Mouse (Mus musculus) mammary gland, adult 2 months (tissue): ENCODE results near the gene Hpd. TPM values are rescaled to one million over a fixed set of nuclear protein-coding genes. Genes with fewer than 3 reads are reported as not detected.

Experiments used
- polyA plus RNA-seq: library from polyadenylated mRNA; depleted of rRNA; stranded (reverse); fragments of >200 nt; gene quantifications from 2 replicates; pipeline ENCODE4 v1.2.3, GENCODE M21; 2012; ENCODE audit warnings: low replicate concordance; rRNA removed

Gene Hpd
- polyA plus RNA-seq = 1.0 and 11.8 TPM in 2 replicates

DNA sequence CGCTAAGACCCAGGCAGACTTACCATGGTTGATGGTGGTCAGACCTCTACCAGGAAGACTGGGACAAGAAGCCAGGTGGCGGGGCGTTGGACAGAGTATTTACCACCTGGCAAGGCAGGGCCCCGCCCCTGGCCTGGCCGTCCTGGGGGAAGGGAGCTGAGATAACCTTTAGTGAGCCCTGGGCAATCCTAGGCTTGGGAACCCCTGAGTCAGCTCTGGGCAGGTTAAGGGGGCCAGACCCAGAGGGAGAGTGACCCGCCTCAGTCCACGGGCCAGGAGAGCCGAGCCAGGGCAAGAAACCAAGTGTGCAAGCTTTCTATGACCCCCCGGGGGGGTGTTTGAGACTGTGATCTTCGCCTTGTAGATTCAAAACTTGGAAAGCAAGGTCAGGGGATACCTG, at the start of gene Hpd:
Hpd (minus strand) TSS at position 77 of the 400 bp plus-strand sequence.

DNA sequence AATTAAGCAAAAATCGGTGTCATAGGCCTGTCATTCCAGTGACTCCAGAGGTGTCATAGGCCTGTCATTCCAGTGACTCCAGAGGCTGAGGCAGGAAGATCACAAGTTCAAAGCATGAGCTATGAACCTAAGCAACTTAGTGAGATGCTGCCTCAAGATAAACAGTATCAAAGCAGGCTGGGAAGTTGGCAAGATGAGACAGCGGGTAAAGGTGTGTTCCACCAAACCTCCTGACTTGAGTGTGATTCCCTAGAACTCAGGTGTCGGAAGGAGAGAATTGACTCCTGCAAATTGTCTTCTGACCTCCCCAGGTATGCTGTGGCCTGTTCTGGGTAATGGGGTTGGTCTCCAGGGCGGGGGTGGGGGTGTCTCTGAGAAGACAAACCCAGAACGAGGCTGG, 13.2 kb downstream of the Hpd start, which contains the start of gene Psmd9:
Psmd9 (plus strand) TSS at position 130 of the 400 bp plus-strand sequence.

DNA sequence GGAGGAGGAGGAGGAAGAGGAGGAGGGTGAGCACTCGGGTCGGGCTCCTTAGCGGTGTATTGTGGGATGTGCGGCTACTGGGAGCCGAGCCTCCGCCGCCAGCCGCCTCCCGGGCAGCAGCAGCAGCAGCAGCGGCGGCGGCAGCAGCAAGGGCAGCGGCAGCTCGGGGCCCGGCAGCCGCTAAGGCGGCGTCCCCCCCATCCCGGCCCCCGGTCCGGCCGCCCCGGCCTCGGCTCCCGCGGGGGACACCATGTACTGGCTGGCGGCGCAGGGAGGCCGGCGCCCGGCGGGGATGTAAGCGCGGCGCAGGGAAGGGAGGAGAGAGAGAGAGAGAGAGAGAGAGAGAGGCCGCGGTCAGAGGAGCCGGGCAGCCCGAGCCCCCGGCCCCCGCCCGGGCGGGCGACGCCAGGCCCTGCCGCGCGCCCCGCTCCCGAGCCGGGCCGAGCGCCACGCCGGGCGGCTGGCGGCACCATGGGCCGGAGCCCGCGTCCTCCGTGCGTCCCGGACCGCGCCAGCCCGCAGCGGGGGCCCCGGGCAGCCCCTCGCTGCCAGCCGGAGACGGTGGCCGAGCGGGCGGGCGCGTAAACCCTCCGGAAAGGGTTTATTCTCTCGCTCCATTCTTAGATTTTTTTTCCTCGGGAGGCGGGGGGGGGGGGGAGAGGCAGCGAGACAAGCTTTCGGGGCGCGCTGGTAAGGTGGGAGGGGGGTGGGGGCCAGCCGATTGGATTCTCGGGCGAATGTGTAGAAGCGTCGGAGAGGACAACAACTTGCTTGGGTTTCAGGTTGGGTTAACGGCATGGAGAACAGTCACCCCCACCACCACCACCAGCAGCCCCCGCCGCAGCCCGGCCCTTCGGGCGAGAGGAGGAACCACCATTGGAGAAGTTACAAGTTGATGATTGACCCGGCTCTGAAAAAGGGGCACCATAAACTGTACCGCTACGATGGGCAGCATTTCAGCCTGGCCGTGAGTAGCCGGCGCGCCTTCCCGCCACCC, 40.1 kb downstream of the Hpd start, which contains the start of gene Setd1b:
Setd1b (plus strand) TSS at position 33 of the 997 bp plus-strand sequence.

DNA sequence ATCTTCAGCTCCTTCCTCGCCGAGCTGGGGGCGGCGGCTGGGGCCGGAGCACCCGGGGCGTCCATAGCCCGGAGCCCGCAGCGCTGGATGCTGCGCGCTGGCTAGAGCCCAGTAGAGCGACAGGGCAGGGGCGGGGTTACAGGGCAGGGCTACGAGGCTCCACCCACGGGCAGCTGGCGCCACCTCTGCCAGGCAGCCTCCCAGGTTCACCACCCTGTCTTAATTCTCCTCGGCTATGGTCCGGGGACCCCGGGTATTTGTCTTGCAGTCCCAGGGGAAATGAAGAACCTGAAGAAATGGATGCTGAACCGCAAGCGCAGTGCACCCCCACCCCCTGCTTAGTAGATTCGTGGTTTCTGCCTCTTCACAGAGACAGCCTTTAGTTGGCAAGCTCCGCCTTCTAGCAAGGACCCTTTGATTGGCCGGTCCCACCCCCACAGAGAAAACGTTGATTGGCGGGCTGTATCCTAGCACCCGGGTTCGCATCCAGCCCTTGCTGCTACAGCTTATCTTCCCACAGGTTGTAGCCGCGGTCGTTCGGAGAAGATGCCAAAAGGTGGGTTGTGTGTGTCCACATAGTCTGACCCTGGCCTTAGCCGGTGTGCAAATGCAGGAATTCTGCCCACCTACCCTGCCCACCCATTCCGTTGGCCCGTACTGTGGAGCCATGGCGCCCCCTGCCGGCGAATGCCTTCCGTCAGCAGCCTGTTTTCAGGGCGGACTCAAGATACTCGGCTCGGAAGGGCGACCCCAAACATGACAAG, 50.0 kb downstream of the Hpd start, which contains the start of gene Rhof:
Rhof (minus strand) TSS at position 385 of the 764 bp plus-strand sequence.

Other genes starting within 250 kb of the Hpd start
- 21.5 and 33.3 TPM in 2 replicates for gene Kdm2b, start 192.9 kb downstream of the Hpd start, polyA plus RNA-seq
- 104 and 119 TPM in 2 replicates for gene Orai1, start 167.7 kb downstream of the Hpd start, polyA plus RNA-seq
- 0.10 TPM in 1 of 2 replicates, not detected in the other for gene Morn3, start 135.7 kb downstream of the Hpd start, polyA plus RNA-seq
- gene Tmem120b, start 114.3 kb downstream of the Hpd start, polyA plus RNA-seq = 79.4 and 86.0 TPM in 2 replicates
- gene Rhof, start 50.0 kb downstream of the Hpd start, polyA plus RNA-seq = 30.6 and 45.4 TPM in 2 replicates
- 6.6 and 20.0 TPM in 2 replicates for gene Setd1b, start 40.5 kb downstream of the Hpd start, polyA plus RNA-seq
- gene Psmd9, start 13.3 kb downstream of the Hpd start, polyA plus RNA-seq = 15.3 and 23.6 TPM in 2 replicates
- gene Wdr66, start 69.4 kb upstream of the Hpd start, polyA plus RNA-seq = 1.8 and 3.0 TPM in 2 replicates
- gene Bcl7a, start 161.1 kb upstream of the Hpd start, polyA plus RNA-seq = 6.8 and 9.1 TPM in 2 replicates
- 87.5 and 91.0 TPM in 2 replicates for gene Mlxip, start 212.1 kb upstream of the Hpd start, polyA plus RNA-seq